Mouse (Mus musculus): Measurements from ENCODE around the gene Pde9a.
A peak's percentile ranks its signal among the peaks of the same experiment; 100 is the strongest.

The Pde9a gene

DNA sequence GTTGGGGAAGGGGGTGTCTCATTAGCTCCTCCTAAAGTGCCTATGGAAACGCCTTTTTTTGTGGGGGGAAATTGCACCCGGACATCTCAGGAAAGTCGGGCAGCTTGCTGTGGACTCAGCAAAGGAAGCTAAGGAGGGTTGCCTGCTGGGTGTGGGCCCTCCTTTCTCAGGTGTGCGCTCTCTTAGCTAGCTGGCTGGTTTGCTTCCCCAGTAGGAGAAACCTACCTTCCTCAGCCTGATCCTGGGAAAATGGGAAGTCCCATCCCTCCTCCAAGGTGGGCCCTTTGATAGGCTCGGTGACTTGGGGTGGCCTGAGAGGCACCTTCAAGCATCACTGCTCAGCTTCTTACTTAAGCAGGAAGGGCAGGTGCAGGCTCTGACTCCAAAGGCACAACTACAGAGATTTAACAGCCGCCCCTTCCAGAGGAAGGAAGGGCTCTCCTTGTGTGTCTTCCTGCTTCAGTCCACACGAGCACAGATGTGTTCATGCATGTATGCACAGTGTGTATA lies 811 bp downstream of the Pde9a start:
- DNase-seq (ENCODE audit: low read depth, low spot score), result no peak

DNA sequence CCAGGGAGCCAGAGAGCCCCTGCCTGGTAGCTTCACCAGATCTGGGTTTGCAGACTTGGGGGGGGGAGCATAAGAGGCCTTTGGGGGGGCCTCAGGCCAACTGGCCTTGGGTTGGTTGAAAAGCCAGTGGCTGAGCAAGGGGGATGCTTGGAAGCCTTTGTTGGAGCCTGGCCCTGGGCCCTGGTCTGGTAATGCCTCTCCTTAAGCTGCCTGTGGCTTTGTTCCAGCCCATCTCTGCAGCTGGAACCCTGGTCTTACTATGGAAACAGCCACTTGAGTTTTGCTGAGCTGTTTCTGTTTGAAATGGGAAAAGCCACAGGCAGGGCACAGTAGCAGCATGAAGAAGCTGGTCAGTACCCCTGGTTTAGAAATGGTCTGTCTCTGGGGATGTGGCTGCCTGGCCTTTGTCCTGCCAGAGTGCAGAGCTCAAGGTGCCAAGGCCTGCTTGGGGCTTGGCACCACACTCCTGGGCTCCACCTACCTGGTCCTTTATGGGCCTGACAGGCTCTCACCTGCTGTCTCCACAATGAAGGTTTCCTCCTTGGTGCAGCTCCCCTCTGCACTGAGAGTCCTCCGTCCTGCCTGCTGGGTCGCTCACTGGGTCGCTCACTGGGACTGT lies 3.5 kb downstream of the Pde9a start:
- DNase-seq (ENCODE audit: low read depth, low spot score), result no peak

- DNase-seq (ENCODE audit: low read depth, low spot score), result no peak
Measured at GRCm38 (mm10) chr17:31391462-31391861, 5.5 kb downstream of the Pde9a start.

- no peak for DNase-seq (ENCODE audit: low read depth, low spot score)
Measured at GRCm38 (mm10) chr17:31392041-31392440, 6.0 kb downstream of the Pde9a start.

DNA sequence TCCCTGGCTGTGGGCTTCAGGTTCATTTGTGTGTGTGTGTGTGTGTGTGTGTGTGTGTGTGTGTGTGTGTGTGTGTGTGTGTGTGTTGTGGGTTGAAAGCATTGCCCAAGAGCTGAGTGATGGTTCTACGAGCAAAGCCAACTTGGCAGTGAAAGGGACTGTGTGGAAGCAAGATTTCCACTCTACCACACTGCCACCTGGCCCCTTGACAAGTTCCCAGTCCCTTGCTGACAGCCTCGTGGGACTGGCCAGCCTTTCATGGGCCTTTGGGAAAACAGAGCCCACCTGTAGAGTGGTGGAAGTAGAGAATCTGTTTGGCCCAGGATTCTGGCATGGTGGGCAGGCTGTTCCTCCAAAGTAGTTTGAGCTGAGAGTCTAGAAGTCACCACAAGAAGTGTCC lies 7.8 kb downstream of the Pde9a start:
- no peak for DNase-seq (ENCODE audit: low read depth, low spot score)

- DNase-seq (ENCODE audit: low read depth, low spot score), result no peak
Measured at GRCm38 (mm10) chr17:31400294-31400693, 14.3 kb downstream of the Pde9a start.

DNA sequence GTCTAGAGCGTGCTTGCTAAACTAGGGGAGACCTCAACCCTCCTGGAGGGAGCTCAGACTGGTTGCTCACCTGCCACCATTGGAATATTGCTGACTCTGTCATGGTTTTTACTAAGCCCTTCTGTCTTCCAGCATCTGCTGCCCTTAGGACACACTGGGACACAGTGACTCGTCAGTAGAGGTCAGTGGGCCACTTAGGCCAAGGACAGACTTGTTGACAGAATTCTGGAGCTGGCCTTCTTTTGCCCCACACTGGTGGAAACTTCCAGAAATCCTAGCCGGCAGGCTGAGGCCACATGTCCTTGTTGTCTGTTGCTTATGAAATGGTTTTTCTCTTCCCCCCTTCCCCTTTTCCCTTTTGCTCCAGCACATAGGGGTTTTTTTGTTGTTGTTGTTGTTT lies 15.2 kb downstream of the Pde9a start:
- DNase-seq (ENCODE audit: low read depth, low spot score), result no peak

GRCm38 (mm10) chr17:31402713-31403112 lies 16.7 kb downstream of the Pde9a start:
- DNase-seq (ENCODE audit: low read depth, low spot score), result no peak

- DNase-seq (ENCODE audit: low read depth, low spot score), result no peak
Measured at GRCm38 (mm10) chr17:31405694-31406227, 19.8 kb downstream of the Pde9a start.

DNA sequence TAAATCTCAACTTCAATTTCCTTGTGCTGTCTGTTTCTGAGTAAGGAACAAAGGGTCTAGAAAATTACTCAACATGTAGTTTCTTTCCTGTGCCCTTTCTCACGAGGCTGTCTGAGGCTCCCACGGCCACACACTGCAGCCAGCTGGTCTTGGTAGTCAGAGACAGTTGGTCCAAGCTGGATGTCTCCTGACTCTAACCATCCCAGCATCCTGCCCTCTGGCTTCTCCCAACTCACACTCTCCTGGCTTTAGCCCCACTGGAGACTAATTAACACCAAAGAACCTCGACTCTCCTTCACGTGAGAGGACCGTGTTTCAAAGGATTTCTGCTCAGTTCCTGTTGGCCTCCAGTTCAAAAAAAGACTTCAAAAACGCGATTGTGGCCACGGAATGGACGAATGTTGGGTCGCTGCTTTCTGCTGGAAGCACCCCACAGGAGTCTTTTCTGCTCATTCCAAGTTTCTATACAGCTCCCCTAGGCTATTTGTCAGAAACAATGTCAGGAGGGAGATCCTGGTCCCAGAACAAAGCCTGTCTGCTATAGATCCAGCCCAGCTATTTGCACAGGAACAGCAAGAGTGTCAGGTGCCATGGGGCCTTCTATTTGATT lies 23.8 kb downstream of the Pde9a start:
- DNase-seq (ENCODE audit: low read depth, low spot score), result no peak

GRCm38 (mm10) chr17:31415258-31415657 lies 29.2 kb downstream of the Pde9a start:
- no peak for DNase-seq (ENCODE audit: low read depth, low spot score)

GRCm38 (mm10) chr17:31418804-31419597 lies 33.0 kb downstream of the Pde9a start:
- DNase-seq (ENCODE audit: low read depth, low spot score), result no peak

- no peak for DNase-seq (ENCODE audit: low read depth, low spot score)
Measured at GRCm38 (mm10) chr17:31419598-31419950, 33.6 kb downstream of the Pde9a start.

DNA sequence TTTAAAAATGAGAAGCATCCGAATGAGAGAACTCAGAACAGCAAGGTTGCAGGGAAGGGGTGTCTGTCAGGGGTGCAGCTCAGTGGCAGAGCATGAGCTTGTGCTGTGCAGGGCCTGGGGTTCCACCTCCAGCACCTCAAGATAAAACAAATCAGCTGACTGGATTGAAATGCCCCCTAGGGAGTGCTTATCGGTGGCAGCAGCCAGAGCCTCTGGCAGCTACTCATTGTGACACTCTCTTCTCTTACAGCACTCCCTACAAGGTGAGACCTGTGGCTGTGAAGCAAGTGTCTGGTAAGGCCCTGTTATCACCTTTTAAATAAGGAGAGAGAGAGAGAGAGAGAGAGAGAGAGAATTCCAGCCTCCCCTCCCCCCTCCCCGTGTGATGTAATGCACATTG lies 34.0 kb downstream of the Pde9a start:
- DNase-seq (ENCODE audit: low read depth, low spot score), result no peak

DNA sequence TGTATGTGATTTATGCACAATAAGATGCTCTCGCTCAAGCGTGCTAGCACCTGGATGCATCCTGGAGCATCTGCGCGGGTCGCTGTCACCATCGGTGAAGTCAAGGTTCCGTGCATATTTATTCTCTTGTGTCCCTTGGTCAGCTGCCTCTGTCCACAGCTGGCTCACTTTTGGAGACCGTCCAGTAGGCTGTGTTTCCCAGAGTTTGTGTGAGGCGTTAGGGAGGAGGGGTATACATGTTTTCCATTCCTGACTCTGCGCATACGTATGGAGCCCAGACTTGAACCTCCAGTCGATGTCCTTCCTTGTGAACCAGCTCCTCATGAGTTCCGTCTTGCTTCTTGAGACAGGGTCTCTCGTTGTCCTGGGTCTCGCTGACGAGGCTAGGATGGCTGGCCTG lies 34.6 kb downstream of the Pde9a start:
- DNase-seq (ENCODE audit: low read depth, low spot score), result no peak

- no peak for DNase-seq (ENCODE audit: low read depth, low spot score)
Measured at GRCm38 (mm10) chr17:31422381-31422780, 36.4 kb downstream of the Pde9a start.

DNA sequence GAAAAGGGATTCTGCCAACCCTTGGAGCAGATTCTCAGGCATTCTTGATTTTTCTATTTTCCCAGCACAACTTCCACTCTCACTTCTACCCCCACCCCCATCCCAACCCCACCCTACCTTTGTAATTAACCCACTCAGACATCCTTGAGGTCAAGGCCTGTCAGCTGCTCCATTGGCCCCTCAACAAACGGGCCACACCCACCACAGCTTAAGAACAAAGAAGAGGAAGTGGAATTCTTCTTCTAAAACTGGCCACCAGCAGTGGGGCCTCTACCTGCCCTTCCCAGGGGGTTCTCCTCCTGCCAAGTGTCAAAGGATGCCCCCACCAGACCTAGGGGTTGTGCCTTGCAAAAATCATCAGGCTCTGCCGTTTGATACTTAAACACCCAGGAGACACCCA lies 37.0 kb downstream of the Pde9a start:
- no peak for DNase-seq (ENCODE audit: low read depth, low spot score)

DNA sequence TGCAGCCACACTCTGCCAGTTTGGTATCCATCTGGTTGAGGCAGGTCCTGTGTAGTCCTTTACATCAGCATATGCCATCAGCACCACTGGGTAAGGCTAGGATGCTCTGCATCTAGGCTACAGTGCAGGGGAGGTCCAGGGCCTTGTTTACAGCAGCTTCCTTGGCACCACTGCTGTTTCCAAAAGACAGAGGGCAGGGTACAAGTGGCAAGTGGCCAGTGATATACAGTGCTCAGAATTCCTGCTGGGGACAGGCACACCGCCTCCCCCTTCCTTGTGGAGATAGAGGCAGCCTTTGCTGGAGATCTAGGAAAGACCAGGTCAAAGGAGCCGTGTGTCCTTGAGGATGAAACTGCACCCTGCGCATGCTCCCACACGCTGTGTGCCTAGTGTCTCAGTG lies 38.3 kb downstream of the Pde9a start:
- DNase-seq (ENCODE audit: low read depth, low spot score), result no peak

DNA sequence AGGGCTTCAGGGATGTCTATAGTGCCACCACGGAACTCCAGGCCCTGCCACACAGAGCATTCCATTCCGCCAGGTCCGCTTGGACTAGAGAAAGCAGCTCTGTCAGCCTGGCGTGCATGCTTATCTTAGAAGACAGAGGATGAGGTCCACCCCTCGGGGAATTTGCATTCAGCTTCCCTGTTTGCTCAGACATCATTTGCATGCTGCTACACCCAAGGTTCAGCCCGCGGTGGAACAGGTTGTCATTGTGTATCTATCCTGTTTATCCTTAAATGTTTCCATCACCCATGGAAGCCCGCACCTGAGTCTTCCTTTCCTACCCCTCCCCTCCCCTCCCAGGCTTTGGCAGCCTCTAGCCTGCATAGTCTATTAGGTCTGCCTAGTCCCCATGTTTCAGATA lies 38.8 kb downstream of the Pde9a start:
- DNase-seq (ENCODE audit: low read depth, low spot score), result no peak

DNA sequence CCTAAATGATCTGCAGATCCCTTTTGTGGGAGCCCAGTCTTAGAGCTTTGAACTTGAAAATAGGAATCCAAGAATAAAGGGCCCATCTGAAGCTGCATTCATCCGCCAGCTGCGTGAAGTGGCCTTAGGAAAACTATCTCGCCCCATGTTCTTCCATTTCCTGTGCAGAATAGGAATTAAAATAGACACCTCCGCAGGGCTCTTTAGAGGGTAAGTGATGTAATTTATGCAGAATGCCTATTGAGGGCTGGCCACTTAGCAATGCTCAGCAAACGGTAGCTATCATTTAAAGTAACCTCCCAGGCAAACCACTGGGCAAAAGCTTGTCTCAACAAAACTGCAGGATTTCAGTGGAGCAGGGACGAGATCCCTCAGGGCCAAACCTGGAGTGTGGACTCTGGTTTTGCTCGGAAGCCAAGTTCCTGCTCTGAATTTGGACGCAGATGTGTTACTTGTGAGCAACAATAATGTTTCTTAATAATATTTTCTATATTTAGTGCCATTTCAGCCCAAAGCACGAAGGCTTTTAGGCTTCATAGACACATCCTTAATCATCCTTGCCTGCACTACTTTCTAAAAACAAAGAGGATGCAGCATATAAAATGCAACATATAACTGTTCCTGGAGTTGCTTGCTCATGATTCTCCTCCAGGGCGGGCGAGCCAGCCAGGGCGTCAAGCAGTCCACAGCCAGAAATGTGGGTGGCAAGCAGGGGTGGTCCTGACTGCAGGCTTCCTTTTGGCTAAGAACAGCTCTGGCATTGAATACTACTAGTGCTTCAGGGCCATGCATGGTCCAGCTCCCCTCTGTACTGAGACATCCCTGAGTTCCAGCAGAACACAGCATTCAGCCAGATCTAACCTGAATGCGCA lies 40.1 kb downstream of the Pde9a start:
- DNase-seq (ENCODE audit: low read depth, low spot score), result no peak

DNA sequence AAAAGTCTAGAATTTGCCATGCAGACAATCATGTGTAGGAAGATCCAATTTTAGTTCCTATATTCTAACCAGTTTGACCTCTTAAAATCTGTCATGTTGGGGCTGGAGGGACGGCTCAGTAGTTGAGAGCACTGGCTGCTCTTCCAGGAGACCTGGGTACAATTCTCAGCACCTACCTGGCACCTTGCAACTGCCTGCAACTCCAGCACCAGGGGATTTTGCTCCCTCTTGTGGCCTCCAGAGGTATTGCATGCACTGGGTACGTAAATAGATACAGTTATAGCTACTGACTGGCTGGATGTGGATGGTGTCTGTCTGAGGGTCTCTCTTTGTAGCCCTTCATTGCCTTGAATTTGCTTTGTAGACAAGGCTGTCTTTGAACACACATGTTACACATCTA lies 43.4 kb downstream of the Pde9a start:
- DNase-seq (ENCODE audit: low read depth, low spot score), result peak; percentile 25

DNA sequence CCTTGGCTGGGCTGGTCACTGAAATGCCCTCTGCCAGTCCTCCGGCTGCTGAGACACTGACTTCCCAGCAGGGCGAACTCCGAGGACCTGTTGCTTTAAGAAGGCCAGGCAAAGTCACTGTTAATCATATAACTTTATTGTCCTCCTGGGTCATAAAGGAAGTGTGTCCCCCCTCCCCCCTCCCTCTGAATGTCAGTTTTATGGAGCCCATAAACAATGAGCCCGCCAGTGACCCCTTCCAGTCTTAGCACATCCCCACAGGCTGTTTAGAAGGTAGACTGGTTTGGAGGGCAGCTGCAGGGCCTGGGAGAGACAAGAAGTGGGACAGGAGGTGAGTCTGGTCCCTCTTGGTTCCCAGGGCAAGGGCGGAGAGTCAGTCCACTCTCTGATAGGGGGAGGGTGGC lies 46.9 kb downstream of the Pde9a start:
- no peak for DNase-seq (ENCODE audit: low read depth, low spot score)

Data from 3T3-L1 (cell line).